Mouse (Mus musculus) frontal cortex, postnatal 36 days (tissue): ENCODE measurements around the gene Gm21858.
"Not testable (repeated sequence)": the region's sequence is repeated elsewhere in the genome, so short reads cannot be mapped to it uniquely, and the experiment has no call there.

ENCODE experiments used
- DNase-seq, 2 experiments: peaks; one replicate each; pipeline ENCODE4 v3.0.0; 2022; ENCODE audit warnings: low spot score in 2 of 2

The Gm21858 gene

DNA sequence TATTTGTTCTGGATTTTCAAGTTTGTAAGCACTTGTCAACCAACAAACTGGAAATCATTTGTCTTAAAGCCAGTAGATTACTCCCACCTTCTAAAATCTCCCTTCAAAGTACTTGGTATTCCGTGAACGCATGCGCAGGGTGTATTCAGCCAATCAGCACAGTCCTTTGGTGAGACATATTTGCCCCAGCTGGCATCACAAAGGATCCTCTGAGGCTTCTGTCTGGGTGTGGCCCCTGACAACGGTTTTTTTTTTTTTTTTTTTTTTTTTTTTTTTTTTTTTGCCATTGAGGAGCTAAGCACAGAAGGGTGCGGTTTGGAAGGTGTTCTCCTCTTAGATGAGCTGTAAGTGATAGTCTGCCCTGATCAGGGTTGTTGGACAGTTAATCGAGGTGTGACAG, at the start of gene Gm21858:
Gene Gm21858 (plus strand): TSS at position 301 of the 400 bp plus-strand sequence.
- not testable (repeated sequence) for DNase-seq
